Mouse (Mus musculus) gastrocnemius, postnatal 14 days (tissue): ENCODE measurements at regions not wholly inside any gene's neighbourhood (a gene's known extent, or its start where the extent isn't known, plus 50 kb on each side); places are given as distances from the start of the nearest gene placed in this dataset.
"Not testable (repeated sequence)": the region's sequence is repeated elsewhere in the genome, so short reads cannot be mapped to it uniquely, and the experiment has no call there.

Experiments
- DNase-seq: peaks from one replicate; pipeline ENCODE4 v3.0.0; 2021; ENCODE audit warnings: mixed read lengths
- intact Hi-C: fragments of 180-260 bp; cut with DNase I; formaldehyde crosslinking; loops from one replicate; pipeline ENCODE4 v1.15.1; 2025; ENCODE audit warnings: low total_unique reads

DNA sequence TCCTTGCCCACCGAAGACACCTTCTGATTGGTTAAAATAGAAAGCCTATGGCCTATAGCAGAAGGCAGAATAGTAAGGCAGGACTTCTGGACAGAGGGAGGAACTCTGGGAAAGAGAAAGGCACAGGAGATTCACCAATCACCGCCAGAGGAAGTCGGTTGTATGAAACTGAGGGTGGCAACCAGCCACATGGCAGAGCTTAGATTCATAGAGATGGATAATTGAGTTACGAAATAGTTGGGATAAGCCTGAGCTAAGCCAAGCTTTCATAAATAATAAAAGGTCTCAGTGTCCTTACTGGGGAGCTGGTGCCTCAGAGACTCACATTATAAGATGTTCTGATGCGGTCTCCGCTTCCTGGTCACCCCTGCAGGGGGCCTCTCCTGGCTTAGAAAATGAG lies 98.7 kb upstream of the Stt3b start:
- no peak for DNase-seq
- intact Hi-C loops, result no loop called here

DNA sequence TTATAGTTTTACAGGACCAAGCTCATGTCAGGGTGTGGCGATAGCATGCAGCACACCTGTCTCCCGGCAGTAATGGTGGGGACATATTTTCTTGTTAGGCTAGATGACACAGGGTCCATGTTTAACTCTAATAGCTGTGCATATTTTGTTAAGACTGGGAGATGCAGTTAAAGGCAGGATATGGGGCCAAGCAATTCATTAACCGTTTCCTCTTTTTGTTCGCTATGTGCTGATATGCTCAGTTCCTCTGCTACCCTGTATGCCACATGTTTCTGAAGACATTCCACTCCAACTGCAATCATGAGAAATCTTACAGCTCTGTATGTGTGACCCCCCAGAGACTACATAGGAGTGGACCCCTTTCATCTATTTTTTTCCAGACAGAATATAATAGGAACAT lies 104.0 kb upstream of the Stt3b start:
- intact Hi-C loops, result no loop called here
- no peak for DNase-seq

DNA sequence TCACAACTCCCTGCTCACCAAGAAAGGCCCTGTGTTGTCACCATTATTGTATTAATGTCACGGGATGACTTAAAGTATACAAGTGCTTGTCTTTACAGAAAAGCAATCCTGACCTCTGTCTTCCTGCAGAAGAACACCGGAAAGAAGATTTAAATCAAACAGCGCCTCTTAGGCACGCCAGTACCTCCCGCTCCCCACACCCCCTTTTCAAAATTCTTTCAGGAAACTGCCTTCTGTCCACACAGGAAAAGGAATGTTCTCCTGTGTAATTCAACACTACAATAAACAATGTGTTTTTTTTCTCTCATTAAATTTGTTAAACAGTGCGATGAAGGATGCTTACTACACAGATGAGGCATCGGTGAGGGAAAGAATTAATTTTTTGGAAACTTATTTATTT lies 112.6 kb upstream of the Stt3b start:
- intact Hi-C loops, result no loop called here
- no peak for DNase-seq

DNA sequence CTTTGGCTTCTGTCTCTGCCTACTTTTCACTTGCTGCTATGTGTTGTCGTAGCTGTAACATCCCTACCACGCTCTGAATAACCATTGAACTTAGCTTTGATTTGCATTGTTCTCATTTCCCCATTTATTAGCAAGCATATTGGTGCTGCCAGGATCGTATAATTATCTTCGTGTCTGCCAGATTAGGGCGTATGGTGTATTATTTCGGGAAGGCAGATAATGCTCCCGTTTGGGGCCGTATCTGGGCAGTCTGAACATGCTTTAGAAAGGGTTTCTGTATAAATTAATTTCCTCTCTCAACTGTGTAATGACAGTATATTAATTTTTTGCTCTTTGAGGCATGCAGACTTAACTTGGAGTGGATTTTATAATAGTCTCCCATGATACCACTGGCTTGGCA lies 116.5 kb upstream of the Stt3b start:
- DNase-seq, result no peak
- intact Hi-C loops, result no loop called here

DNA sequence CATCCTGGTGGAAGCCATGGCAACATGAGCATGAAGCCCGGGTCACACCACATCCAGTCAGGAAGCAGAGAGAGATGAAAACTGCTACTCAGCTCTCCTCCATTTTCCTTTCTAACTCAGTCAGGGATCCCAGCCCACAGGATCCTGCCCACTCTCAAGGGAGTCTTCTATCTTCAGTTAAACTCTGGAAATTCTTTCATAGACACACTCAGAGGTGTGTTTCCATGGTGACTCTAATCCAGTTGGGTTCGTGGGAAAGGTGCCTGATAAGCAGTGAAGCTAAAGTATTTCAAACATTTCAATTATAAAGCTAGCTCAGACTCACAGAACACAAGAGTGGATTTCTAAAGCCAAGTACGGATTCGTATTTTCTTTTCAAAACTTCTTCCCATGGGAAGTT lies 120.0 kb upstream of the Stt3b start:
- intact Hi-C loops, result no loop called here
- DNase-seq, result no peak

DNA sequence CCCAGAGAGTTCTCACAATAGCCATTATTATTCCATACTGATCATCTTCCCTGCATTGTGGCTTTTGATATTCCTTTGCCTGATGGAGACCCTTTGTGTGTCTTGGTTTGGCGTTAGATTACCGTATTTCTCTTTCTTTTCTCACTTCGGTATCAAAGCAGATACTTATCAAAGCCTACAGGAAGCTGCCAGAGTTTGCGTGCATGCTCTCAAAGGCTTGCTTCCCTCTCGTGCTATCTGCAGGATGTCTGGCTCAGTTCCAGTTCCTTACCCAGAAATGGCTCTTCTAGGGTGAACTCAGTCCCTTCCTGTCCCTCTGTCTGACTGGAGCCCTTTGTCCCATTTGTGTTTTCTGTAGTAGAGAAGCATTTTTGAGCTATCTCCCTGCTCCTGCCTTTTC lies 124.5 kb upstream of the Stt3b start:
- DNase-seq, result no peak
- intact Hi-C loops, result no loop called here

DNA sequence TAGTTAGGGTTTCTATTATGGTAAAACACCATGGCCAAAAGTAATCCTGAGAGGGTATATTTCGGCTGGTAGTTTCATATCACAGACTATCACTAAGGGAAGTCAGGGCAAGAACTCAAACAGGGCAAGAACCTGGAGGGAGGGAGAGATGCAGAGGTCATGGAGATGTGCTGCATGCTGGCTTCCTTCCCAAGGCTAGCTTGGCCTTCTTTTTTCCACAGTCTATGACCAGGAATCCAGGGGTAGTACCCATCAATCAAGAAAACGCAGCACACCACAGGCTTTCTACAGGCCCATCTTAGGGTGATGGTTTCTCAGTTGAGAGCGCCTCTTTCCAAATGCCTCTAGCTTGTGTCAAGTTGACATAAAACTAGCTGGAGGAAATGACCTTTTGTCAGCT lies 126.1 kb upstream of the Stt3b start:
- intact Hi-C loops, result no loop called here
- DNase-seq, result no peak

DNA sequence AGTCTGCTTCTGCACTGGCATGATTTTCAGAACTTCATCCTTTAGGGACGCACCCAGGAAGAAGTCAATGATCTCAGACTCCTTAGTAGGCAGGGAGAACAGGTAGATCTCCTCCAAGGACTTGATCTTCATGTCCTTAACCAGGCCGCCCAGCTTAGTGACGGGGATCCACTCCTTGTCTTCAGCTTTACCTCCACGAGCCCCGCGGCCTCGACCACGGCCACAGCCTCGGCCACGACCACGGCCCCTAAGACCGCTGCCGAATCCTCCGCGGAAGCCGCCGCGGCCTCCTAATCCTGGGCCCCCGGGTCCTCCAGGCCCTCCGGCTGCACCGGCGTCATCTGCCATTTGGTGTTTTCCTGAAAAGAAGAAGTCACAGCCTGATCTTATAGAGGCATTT lies 128.0 kb upstream of the Stt3b start:
- DNase-seq, intact Hi-C loops: not testable (repeated sequence)

DNA sequence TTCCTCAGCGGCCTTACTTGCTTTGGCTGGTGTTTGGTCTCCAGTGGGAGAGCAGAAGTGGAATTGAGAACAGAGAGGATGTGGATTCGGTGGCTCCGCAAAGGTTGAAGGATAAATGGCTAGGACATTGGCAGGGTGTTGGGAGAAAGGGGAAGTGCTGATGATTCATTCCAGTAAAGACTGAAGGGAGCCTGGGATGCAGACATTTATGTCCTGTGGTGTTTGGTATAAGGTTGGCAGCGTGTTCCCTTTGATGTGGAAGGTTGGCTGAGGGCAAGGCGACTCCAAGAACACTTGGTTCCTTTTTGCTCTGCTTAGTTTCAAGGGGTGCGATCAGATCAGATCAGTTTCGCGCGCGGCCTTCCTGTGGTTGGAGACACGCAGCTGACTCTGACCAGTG lies 136.5 kb upstream of the Stt3b start:
- no peak for DNase-seq
- intact Hi-C loops, result no loop called here

DNA sequence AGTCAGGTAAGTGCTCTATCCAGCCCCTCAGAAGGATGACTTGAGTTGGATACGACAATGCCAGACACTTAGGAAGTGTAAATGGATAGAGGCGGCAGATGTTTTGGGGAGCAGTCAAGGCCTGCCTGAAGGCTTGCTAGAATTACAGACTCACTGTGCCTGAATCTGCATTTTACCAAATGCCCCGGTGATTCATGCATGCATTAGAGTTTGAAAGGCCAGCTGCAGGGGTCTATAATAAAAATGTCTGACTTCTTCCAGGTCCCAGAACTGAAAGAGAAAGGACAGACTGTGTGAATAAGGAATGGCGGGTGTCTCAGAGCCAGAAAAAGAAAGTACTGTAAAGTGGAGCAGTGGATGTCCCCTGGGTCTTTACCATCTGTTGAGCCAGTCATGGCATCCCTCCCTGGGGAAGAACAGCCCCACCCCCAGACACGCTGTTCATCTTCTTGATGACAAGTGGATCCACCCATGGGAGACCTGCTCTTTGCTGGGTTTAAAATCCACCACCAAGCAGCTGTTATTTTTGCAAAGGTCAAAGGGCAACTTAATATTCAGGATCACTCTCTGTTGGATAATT lies 140.6 kb upstream of the Stt3b start:
- DNase-seq, result no peak
- intact Hi-C loops, result no loop called here

DNA sequence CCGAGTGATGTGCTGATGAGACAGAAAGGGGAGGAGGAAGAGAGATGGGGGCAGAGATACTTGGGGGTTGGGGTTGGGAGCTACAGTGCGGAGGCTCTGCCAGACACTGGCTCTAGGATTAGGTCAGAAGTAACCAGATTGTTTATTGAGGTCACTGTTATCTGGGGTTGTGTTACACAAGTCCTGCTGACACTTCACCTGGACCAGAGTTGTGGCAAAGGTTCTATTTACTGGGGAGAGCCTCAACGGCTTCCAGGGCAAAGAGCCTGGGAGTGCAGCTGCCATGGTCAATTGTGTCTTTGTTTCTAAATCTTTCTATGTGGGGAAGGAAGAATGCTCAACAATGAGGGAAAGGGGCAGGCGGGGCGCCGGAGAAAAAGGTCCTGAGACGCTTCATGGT lies 144.6 kb upstream of the Stt3b start:
- intact Hi-C loops, result no loop called here
- DNase-seq, result no peak

DNA sequence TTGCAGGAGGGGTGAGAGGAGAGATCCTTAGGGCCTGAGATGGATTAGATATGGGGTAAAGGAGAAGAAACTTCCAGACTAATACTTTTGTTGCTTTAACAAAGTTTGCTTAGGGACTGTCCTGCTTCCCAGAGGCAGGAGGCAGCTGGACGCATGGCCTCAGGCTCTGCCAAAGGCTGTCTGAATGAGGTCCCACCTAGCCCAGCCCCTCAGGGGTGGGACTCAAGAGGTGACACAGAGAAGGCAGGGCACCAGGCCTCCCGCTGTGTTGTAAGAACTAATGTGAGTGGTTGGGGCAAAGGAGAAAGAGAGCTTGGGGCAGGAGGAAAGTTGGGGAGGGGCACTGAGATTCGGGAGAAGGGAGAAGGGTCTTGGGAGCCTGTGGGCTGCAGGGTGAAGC lies 145.9 kb upstream of the Stt3b start:
- intact Hi-C loops, result no loop called here
- no peak for DNase-seq

DNA sequence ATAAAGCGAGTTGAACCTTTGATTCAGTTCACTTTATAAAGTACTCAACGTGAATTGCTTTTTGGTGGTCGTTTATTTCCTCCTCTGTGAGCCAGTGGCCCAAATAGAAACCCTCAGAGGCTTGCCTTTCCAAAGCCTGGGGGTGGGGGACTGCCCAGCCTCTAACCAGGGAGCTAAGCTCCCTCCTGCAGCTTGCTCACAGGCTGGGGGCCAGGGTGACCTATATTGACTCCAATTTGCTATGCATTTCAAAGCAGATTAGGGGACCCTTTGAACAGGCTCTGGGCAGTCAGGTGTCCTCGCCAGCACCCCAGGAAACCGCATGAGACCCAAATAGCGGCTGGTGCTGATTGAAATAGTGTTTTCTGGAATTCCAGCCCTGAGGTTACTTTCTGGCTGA lies 146.4 kb upstream of the Stt3b start:
- DNase-seq, result no peak
- intact Hi-C loops, result no loop called here

DNA sequence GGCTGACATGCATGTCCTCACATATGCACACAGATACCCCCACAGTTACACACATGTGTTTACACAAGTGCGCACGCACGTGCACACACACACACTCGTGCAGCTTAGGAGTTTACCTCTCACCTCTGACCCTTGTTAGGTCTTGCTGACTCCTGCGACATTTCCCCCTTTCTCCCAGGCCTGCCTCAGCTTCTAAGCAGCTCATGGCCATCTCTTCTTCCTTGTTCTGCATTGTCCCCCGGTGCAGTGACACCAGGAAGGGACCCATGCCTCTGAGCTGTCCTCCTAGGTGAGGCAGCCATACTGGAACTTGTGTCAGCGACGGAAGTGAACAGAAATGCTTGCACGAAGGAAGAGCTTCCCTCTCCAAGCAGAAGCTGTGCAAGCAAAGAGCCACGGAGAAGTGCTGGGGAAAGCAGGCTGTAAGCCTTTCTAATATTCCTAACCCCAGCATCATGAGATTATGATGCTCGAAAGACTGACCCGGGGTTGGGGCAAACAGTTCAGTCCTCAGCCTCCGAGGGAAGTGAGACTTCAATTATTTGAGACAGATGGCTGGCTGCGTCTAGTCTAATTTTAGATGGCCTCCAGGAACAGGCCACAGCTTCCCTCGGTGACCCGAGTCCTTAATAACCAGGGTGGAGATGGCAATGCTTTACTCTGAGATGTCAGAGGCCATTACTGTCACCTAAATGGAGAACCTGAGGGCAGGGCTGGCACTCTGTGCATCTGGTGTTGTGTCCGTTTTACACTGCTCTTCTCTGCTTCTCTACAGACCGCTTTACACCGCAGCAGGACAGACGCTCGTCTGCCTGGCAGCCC lies 147.9 kb upstream of the Stt3b start:
- intact Hi-C loops, result no loop called here
- no peak for DNase-seq

DNA sequence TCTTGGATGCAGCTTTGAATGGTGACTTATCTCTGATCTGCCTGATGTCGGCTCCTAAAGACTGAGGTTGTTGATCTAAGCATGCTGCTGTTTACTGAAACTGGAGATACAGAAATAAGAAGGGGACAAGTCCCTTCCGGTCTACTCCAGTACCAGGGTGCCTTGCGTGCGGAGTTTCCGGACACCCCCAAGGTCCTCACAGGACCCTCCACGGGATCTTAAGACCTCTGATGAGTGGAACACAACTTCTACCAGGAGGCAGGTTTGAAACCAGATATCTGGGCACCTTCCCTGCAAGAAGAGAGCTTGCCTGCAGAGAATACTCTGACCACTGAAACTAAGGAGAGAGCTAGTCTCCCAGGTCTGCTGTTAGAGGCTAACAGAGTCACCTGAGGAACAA lies 148.9 kb upstream of the Stt3b start:
- intact Hi-C loops, DNase-seq: not testable (repeated sequence)

DNA sequence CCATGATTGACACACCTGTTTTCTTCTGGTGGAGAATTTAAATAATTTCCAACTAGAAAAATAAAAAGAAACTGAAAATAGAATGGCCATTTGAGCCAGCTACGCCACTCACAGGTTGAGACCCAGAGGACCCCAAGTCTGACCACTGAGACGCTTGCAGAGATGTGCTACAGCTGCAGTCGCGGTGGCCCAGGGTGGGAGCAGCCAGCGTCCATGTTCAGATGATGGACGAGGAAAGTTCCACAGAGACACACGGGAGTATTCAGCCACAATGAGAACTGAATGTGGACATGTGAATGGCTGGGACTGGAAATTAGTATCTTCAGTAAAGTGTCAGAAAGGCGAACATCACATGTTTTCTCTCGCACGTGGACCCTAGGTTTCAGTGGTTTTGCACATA lies 155.1 kb upstream of the Stt3b start:
- no peak for DNase-seq
- intact Hi-C loops, result no loop called here

DNA sequence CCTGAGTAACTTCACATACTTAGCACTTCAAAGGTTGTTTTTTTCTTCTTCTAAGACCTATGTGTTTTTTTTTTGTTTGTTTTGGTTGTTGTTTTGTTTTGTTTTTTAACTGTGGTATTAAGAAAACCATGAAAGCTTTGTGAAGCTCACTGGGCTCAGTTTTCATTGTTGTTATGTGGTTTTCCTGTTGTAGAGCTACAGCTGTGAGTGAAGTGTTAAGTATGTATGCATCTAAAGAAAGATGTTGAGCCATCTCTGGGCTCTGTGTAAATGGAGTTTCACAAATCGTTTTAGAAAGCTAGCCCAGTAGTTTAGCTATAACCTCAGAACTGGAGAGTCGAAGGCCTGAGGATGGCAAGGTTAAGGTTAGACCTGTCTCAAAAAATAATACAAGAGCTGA lies 158.4 kb upstream of the Stt3b start:
- intact Hi-C loops, result no loop called here
- no peak for DNase-seq

DNA sequence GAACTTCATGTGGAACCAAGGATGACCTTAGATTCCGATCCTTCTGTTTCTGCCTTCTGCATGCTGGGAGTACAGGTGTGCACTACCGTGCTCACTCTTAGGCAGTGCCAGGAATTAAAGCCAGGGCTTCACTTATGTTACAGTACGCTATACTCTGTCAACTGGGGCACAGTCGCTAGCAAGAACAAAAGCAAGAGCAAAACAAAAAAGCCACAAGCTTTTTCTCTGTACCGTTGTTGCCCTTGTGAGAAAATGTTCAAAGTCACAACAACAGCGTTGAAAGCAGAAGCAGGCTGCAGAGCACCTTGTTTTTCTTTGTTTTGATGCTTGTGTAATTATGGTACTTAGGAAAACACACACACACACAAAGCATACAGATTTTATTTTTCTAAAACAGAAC lies 161.4 kb upstream of the Stt3b start:
- intact Hi-C loops, result no loop called here
- DNase-seq, result no peak

DNA sequence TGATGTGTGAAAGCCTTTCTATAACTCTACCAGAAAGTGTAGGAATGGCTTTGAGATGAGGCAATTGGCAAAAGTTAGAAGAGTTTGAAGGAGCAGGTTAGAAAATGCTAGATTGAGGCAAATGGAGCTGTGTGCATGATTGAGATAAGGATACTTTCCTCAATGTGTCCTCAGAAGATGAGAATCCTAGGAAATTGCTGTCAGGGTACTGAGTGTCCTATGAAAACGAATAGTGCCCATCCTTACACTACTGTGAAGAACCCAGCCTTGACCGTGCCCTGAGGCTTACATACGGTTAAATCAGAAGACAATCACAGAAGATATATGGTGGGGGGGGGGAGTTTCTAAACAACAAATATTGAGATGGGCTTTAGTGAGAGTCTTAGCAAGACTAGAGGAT lies 162.8 kb upstream of the Stt3b start:
- intact Hi-C loops, result no loop called here

DNA sequence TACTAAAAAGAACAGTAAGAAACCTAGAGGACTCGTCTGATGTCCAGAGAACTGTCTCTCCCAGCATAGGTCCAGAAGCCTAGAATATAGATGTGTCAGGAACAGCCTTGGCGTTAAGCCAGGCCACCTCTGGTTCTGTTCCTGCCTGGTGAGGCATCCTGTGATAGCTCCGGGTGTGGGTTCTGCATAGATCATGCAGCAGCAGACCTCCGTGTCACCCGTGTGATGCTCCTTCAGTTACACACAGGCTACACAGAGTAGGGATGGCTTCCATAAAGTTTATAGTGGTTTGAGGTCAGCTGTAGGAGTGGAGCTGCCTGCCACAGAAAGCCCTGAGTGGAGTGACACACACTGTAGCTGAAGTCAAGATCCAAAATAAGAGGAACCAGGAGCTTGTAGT lies 163.6 kb upstream of the Stt3b start:
- intact Hi-C loops, result no loop called here
- no peak for DNase-seq

More for the DNA sequence above, 162.8 kb upstream of the Stt3b start:
- no peak for DNase-seq

DNA sequence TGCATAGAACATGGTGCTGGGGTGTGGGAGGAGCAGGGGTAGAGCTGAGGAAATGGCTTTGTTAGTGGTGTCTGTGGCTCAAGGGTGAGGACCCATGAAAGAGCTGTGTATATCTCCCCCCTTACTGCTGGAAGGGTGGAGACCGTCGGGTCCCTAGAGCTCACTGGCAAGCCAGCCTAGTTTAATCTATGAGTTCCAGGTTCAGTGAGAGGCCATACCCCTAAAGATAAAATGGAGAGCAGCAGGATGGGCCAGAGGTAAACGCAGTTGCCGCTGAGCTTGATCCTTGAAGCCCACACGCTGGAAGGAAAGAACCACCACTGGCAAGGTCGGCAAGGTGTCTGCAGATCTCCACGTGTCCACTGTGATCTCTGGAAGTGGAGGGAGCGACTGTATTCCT lies 164.1 kb upstream of the Stt3b start:
- DNase-seq, result no peak
- intact Hi-C loops, result no loop called here

DNA sequence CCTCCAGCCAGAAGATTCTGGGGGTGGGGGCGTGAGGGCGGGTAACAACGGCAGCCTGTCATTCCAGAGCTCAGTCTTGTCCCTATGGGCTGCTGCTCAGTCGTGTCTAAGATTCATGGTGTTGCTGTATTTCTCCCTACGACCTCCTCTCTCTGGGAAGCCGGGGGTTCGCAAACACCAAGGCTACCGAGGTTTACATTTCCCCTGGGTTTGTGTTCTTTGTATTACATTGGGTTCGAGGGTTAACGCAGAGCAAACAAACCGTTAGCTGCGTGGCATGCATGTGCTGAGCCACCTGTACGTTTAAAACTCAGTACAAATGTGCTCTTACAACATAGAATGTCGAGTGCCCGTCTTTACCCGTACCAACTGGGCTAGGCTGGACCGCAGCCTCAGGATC lies 166.0 kb upstream of the Stt3b start:
- intact Hi-C loops, result no loop called here
- DNase-seq, result no peak
